Mouse (Mus musculus) embryonic fibroblast, embryonic 13.5 days (primary cell): ENCODE measurements at regions not wholly inside any gene's neighbourhood (a gene's known extent, or its start where the extent isn't known, plus 50 kb on each side); places are given as distances from the start of the nearest gene placed in this dataset.

ENCODE experiments used
- H3K27ac ChIP-seq: 2 replicates; pipeline ENCODE4 v1.5.1; 2012; ENCODE audit warnings: low read length, control low read depth, inconsistent platforms; ENCODE audit not compliant: insufficient read depth
- H3K4me1 ChIP-seq: 2 replicates; pipeline ENCODE4 v1.6.1; 2011; ENCODE audit warnings: low read length; ENCODE audit not compliant: control insufficient read depth, insufficient read depth
- H3K4me3 ChIP-seq: 2 replicates; pipeline ENCODE4 v1.5.1; 2011; ENCODE audit warnings: mild to moderate bottlenecking, control low read depth, low read length; ENCODE audit not compliant: insufficient read depth
- CTCF ChIP-seq: IDR thresholded peaks from 2 replicates; pipeline ENCODE4 v1.5.1; 2011; ENCODE audit warnings: mild to moderate bottlenecking, control low read depth, low read length, moderate library complexity, borderline replicate concordance; ENCODE audit not compliant: insufficient read depth
- POLR2A ChIP-seq: IDR thresholded peaks from 2 replicates; pipeline ENCODE4 v1.6.1; 2011; ENCODE audit warnings: low read depth, mild to moderate bottlenecking, control low read depth, low read length, moderate library complexity

- Histone ChIP-seq H3K27ac (no peak overlapping the region), H3K4me3 (no peak overlapping the region), H3K4me1 (no peaks in the 10 kb centered on the region)
- TF ChIP-seq POLR2A = no peak
- no peak for TF ChIP-seq CTCF
Observed at GRCm38 (mm10) chr13:44308227-44308626, 421.0 kb upstream of the Jarid2 start.

GRCm38 (mm10) chr13:44312237-44312636 is 417.0 kb upstream of the Jarid2 start:
- Histone ChIP-seq H3K4me1 (no peaks in the 10 kb centered on the region; the same call in 1 of the 2 replicates), H3K27ac (no peak overlapping the region), H3K4me3 (no peak overlapping the region)
- TF ChIP-seq POLR2A = no peak
- no peak for TF ChIP-seq CTCF

DNA sequence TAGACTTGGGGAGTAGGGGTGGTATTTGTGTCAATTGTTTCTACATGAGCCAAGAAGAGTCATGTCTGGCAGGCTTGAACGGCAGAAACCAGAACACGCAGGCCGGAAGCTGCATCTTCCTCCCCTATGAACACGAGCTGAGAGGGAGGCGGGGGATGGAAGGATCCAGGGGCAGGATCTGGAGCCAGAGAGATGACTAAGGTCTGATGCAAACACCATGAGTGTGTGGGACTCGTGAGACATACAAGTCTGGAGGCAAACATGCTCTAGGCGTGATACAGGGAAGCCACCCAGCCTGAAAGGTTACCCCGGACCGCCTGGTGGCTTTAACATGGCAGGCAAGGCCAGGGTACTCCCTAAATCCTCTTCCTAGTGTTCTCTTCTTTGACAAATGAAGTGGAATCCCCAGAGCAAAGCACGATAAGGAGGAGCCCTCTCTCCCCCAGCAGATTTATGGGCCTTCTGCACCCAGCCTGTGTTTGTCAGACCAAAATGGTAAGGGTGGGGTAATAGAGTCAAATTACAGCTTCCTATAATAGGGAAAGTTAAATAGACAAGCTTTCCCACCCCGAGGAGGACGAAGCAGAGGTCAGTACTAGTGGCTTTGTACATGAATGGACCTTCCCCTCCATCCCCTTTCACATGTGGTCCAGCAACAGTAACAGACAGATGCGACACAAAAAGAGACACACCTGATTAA is 412.4 kb upstream of the Jarid2 start:
- Histone ChIP-seq H3K27ac (peak overlapping the region; percentile 55; the same call in 1 of the 2 replicates), H3K4me3 (no peak overlapping the region), H3K4me1 (peaks cover 16% of the 10 kb centered on the region)
- TF ChIP-seq POLR2A (no peak), CTCF (no peak)

DNA sequence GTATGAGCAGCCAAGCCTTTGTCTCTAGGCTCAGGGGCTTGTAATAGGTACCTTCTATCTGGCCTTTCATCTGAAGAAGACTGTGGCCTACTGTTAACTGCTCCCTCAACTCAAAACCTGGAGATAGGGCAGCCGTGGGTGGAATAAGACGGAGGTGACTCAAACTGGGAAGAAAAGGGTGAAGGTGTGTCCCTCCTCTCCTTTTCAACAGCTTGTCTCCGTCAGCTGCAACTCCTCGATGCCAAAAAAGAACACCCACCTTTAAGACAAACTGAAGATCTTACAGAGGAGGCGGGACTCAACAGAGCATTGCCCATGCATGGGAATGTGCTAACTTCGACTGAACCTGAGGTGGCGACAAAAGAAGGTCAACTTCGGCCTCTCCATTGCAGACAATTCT is 411.7 kb upstream of the Jarid2 start:
- Histone ChIP-seq H3K4me3 (no peak overlapping the region), H3K4me1 (peaks cover 16% of the 10 kb centered on the region), H3K27ac (no peak overlapping the region)
- TF ChIP-seq POLR2A = no peak
- TF ChIP-seq CTCF = no peak

DNA sequence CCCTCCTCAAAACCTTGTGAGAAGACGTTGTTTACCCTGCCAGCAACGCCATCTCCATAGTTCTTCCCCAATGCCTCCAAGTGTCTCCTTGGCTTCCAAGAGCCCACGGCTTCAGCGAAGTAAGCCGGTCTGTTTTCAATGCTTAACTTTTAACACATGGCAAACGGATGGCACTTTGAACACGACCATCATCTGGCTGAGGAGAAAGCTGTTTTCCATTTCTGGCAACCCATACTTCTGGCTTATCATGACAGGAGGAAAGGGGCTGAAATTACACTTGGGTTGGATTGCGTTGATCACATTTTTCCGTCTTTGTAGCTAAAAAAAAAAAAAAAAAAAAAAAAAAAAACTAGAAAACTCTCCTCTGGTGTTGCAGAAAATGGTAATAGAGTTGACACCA is 410.2 kb upstream of the Jarid2 start:
- peaks cover 16% of the 10 kb centered on the region for H3K4me1 ChIP-seq
- no peak for TF ChIP-seq POLR2A
- H3K27ac ChIP-seq = no peak overlapping the region
- H3K4me3 ChIP-seq = no peak overlapping the region

- no peak for TF ChIP-seq CTCF
- no peak for TF ChIP-seq POLR2A
- no peak overlapping the region for H3K4me3 ChIP-seq
- peaks cover 16% of the 10 kb centered on the region for H3K4me1 ChIP-seq
- H3K27ac ChIP-seq = no peak overlapping the region
Observed at GRCm38 (mm10) chr13:44319511-44319910, 409.8 kb upstream of the Jarid2 start.

DNA sequence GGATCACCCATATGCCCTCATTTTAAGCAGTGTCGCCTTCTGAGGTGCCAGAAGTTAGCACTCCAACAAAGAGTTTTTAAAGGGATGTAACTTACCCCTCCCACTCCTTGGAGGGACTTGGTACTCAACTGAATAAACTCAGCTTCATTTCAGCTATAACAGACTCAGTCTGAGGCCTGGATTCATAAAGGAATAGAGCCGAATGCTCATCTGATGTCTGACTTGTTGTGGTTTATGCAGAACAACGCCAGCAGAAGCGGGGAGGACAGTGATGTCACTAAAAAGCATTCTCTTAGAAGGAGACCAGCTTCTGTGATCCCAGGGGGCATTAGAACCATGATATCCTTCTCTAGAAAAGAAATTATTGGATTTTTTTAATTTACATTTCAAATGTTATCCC is 409.0 kb upstream of the Jarid2 start:
- Histone ChIP-seq H3K27ac (no peak overlapping the region; the same call in 1 of the 2 replicates), H3K4me1 (peaks cover 16% of the 10 kb centered on the region), H3K4me3 (no peak overlapping the region)
- TF ChIP-seq CTCF (no peak), POLR2A (no peak)

- H3K4me3 ChIP-seq = no peak overlapping the region
- H3K27ac ChIP-seq = 0 out of 2 replicates have a peak overlapping the region, but pooled peaks have one; percentile 14
- peaks cover 16% of the 10 kb centered on the region for H3K4me1 ChIP-seq
- TF ChIP-seq POLR2A = no peak
- no peak for TF ChIP-seq CTCF
Observed at GRCm38 (mm10) chr13:44321009-44321596, 408.2 kb upstream of the Jarid2 start.

DNA sequence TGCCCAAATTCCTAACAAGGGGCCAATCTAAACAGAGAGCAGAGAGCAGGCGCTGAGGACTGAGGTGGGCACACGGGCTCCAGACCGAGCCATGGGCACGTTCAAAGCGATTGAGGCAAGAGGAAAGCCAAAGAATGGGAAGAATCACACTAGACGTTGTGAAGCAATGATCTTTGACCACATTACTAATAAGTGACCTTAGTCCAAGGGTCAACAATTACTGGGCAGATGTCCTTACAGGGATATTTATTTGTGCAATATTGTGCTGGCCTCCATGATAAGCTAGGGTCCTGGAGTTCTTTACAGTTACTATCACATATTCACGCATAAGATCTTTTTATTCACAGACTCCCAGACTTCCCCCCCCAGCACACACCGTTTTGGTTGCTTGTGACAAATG is 400.9 kb upstream of the Jarid2 start:
- no peak for TF ChIP-seq POLR2A
- TF ChIP-seq CTCF = no peak
- H3K4me3 ChIP-seq = no peak overlapping the region
- no peak overlapping the region for H3K27ac ChIP-seq
- H3K4me1 ChIP-seq = no peaks in the 10 kb centered on the region

GRCm38 (mm10) chr13:44329161-44329560 is 400.1 kb upstream of the Jarid2 start:
- H3K4me3 ChIP-seq = no peak overlapping the region
- no peaks in the 10 kb centered on the region for H3K4me1 ChIP-seq
- TF ChIP-seq POLR2A = no peak
- no peak for TF ChIP-seq CTCF
- H3K27ac ChIP-seq = no peak overlapping the region

DNA sequence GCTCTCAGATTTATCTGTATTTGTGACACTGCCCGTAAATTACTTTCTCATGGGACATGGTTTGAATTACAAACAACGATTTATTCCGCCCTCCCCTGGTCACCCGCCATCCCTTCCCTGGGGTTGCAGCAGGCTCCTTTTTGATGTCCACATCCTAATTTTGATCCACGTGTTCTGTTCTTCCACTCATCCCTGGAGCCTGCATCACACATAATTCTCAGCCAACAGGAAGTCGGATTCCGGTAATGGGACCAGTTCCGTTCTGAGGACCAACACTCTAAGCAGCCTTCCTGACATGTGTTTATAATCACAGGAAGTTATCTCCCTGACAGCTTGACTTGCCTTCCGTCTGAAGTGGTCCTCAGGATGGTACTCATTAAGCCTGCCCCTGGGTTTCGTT is 399.6 kb upstream of the Jarid2 start:
- Histone ChIP-seq H3K4me3 (no peak overlapping the region), H3K4me1 (no peaks in the 10 kb centered on the region), H3K27ac (no peak overlapping the region)
- TF ChIP-seq CTCF (no peak), POLR2A (no peak)
